Mouse (Mus musculus) neural tube, embryonic 14.5 days (tissue): ENCODE data around the gene Dap3. TPM values are rescaled to one million over a fixed set of nuclear protein-coding genes. Genes with fewer than 3 reads are reported as not detected.
"Not testable (repeated sequence)": the region's sequence is repeated elsewhere in the genome, so short reads cannot be mapped to it uniquely, and the experiment has no call there.

Source experiments
- ATAC-seq: fragments of 200-750 bp; cut with Nextera tagmentation; 2 replicates; pipeline ENCODE4 v1.8.0; 2017; ENCODE audit warnings: low read depth, mild to moderate bottlenecking, moderate TSS enrichment, moderate library complexity
- H3K27ac ChIP-seq: fragments of 300-500 bp; sonication (generic); 2 replicates; pipeline ENCODE4 v1.5.1; 2014; ENCODE audit warnings: low read depth, mild to moderate bottlenecking, control low read depth, low read length, moderate library complexity, mixed read lengths
- H3K27me3 ChIP-seq: fragments of 300-500 bp; sonication (generic); 2 replicates; pipeline ENCODE4 v1.6.1; 2014; ENCODE audit warnings: low read length; ENCODE audit not compliant: control insufficient read depth, insufficient read depth
- H3K36me3 ChIP-seq: fragments of 300-500 bp; sonication (generic); 2 replicates; pipeline ENCODE4 v1.6.1; 2014; ENCODE audit warnings: low read length, mixed read lengths; ENCODE audit not compliant: control insufficient read depth, insufficient read depth
- H3K4me1 ChIP-seq: fragments of 300-500 bp; sonication (generic); 2 replicates; pipeline ENCODE4 v1.6.1; 2014; ENCODE audit warnings: low read length; ENCODE audit not compliant: control insufficient read depth, insufficient read depth
- H3K4me2 ChIP-seq: fragments of 300-500 bp; sonication (generic); 2 replicates; pipeline ENCODE4 v1.6.1; 2014; ENCODE audit warnings: mild to moderate bottlenecking, low read depth, low read length, control low read depth
- H3K4me3 ChIP-seq: fragments of 300-500 bp; sonication (generic); 2 replicates; pipeline ENCODE4 v1.5.1; 2014; ENCODE audit warnings: low read depth, low read length, control low read depth, mixed read lengths
- H3K9ac ChIP-seq: fragments of 300-500 bp; sonication (generic); replicated peaks from 2 replicates; pipeline ENCODE4 v1.6.1; 2014; ENCODE audit warnings: low read depth, mild to moderate bottlenecking, control low read depth, low read length, mixed read lengths
- H3K9me3 ChIP-seq: fragments of 300-500 bp; sonication (generic); 2 replicates; pipeline ENCODE4 v1.6.1; 2016; ENCODE audit warnings: low read length; ENCODE audit not compliant: control insufficient read depth
- WGBS: fragments of 180-500 bp; shearing (Covaris S2); extraction: QIAGEN DNeasy Blood & Tissue Kit; methylation state at CpG from one replicate; pipeline ENCODE4 v1.1.7; 2014; 5-methylcytosine and 5-hydroxymethylcytosine counted together
- polyA plus RNA-seq: library from polyadenylated mRNA; unstranded; fragments of >200 nt; fragmentation: Nextera tagmentation; extraction: Ambion mirVana; gene quantifications from 2 replicates; pipeline ENCODE4 v1.2.1, GENCODE M21; 2014

Gene Dap3
- polyA plus RNA-seq = 142 and 149 TPM in 2 replicates

- no peaks in the 10 kb centered on the region for H3K36me3 ChIP-seq
- peak within 1 kb of the TSS; percentile 90 for H3K4me2 ChIP-seq
- peak; percentile 87 for ATAC-seq
- peaks cover 31% of the 10 kb centered on the region for H3K4me1 ChIP-seq
- under 1% methylated on average over 36 of the region's 64 CpGs for WGBS
- H3K9ac ChIP-seq = peak within 1 kb of the TSS; percentile 93
- peak within 1 kb of the TSS; percentile 92 for H3K4me3 ChIP-seq
- peak within 1 kb of the TSS; percentile 99 for H3K27ac ChIP-seq
- H3K9me3 ChIP-seq = no peaks in the 10 kb centered on the region
- H3K27me3 ChIP-seq = no peaks in the 10 kb centered on the region
Observed at GRCm38 (mm10) chr3:88950576-88951326, at the start of gene Dap3, which contains the start of gene Ash1l. Dap3 (minus strand) TSS chr3:88951181. Ash1l (plus strand) TSS chr3:88950622.

DNA sequence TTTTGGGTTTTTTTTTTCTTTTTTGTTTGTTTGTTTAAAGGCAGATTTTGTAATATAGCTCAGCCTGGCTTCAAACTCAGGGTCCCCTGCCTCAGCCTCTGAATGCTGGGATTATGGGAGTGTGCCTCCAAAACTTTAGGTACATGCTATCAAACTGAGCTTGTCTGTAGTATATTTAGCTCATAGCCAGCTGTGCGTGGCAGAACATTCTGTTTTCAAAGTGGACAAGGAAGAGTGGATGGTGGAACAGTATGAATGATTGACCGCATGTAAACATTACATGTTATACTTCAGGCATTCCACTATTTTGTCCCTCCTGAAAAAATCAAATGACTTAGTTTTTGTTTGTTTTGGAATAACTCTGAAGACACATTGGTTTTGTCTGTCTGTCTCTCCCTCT lies 41.8 kb upstream of the Dap3 start:
- no peak overlapping the region for H3K4me3 ChIP-seq
- H3K9ac ChIP-seq = no peak overlapping the region
- no peaks in the 10 kb centered on the region for H3K27me3 ChIP-seq
- no peaks in the 10 kb centered on the region for H3K9me3 ChIP-seq
- no peak overlapping the region for H3K4me2 ChIP-seq
- no peaks in the 10 kb centered on the region for H3K36me3 ChIP-seq
- WGBS = 87% methylated on average over 2 of the region's 2 CpGs
- ATAC-seq = no peak
- no peaks in the 10 kb centered on the region for H3K4me1 ChIP-seq
- no peak overlapping the region for H3K27ac ChIP-seq

DNA sequence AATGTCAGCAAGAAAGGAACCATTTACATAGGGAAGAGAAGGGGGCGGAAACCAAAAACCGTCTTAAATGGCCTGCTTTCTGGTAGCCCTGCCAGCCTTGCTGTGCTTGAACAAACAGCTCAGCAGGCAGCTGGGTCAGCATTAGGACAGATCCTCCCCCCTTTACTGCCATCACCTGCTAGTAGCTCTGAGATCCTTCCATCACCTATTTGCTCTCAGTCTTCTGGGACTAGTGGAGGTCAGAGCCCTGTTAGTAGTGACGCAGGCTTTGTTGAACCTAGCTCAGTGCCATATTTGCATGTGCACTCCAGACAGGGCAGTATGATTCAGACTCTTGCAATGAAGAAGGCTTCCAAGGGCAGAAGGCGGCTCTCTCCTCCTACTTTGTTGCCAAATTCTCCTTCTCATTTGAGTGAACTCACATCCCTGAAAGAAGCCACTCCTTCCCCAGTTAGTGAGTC lies 33.0 kb upstream of the Dap3 start:
- H3K36me3 ChIP-seq = peaks cover 14% of the 10 kb centered on the region
- ATAC-seq = peak; percentile 70; the same call in 1 of the 2 replicates
- H3K9ac ChIP-seq = no peak overlapping the region
- no peak overlapping the region for H3K27ac ChIP-seq
- H3K27me3 ChIP-seq = no peaks in the 10 kb centered on the region
- H3K4me2 ChIP-seq = no peak overlapping the region
- 0 out of 2 replicates have a peak, but pooled peaks cover 3% of the 10 kb centered on the region for H3K4me1 ChIP-seq
- WGBS = 9% methylated on average over 4 of the region's 4 CpGs
- H3K9me3 ChIP-seq = no peaks in the 10 kb centered on the region
- no peak overlapping the region for H3K4me3 ChIP-seq

DNA sequence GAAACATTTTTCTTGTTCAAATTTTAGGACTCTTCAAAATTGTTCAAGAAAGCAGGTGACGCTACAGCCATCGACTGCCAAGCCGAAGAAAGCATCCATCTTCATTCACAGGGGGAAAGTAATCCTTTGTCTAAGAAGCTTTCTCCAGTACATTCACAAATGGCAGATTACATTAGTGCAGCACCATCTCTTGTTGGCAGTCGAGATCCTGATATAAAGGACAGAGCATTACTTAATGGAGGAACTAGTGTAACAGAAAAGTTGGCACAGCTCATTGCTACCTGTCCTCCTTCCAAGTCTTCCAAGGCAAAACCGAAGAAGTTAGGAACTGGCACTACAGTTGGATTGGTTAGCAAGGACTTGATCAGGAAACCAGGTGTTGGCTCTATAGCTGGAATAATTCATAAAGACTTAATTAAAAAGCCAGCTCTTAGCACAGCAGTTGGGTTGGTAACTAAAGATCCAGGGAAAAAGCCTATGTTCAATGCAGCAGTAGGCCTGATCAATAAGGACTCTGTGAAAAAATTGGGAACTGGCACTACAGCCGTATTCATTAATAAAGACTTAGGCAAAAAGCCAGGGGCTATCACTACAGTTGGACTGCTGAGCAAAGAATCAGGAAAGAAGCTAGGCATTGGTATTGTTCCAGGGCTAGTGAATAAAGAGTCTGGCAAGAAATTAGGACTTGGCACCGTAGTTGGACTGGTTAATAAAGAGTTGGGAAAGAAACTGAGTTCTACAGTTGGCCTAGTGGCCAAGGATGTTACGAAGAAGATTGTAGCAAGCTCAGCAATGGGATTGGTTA lies 30.4 kb upstream of the Dap3 start:
- peaks cover 14% of the 10 kb centered on the region for H3K36me3 ChIP-seq
- no peaks in the 10 kb centered on the region for H3K27me3 ChIP-seq
- H3K4me1 ChIP-seq = 0 out of 2 replicates have a peak, but pooled peaks cover 3% of the 10 kb centered on the region
- H3K4me3 ChIP-seq = no peak overlapping the region
- WGBS = 80% methylated on average over 8 of the region's 8 CpGs
- no peak overlapping the region for H3K9ac ChIP-seq
- no peak for ATAC-seq
- no peaks in the 10 kb centered on the region for H3K9me3 ChIP-seq
- no peak overlapping the region for H3K4me2 ChIP-seq
- no peak overlapping the region for H3K27ac ChIP-seq

DNA sequence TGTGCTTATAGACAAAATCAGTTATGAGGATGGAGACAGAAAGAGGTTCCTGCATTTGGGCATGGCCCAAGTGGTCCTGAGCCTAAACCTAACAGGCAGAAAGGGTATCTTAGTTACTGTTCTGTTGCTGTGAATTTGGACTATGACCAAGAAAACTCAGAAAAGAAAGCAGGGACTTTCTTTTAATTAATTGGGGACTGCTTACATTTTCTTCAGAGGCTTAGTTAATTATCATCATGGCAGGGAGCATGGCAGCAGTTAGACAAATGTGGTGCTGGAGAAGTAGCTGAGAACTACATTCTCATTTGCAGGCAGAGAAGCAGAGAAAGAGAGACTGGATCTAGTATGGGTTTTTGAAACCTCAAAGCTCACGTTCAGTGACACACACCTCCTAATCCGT lies 24.0 kb upstream of the Dap3 start:
- no peak overlapping the region for H3K4me2 ChIP-seq
- no peak overlapping the region for H3K4me3 ChIP-seq
- H3K4me1 ChIP-seq = no peaks in the 10 kb centered on the region
- no peak for ATAC-seq
- no peak overlapping the region for H3K27ac ChIP-seq
- no peak overlapping the region for H3K9ac ChIP-seq
- 79% methylated on average over 2 of the region's 2 CpGs for WGBS
- H3K9me3 ChIP-seq = no peaks in the 10 kb centered on the region
- H3K36me3 ChIP-seq = no peaks in the 10 kb centered on the region
- no peaks in the 10 kb centered on the region for H3K27me3 ChIP-seq

GRCm38 (mm10) chr3:88963211-88963610 lies 12.2 kb upstream of the Dap3 start:
- not testable (repeated sequence) for H3K9ac ChIP-seq, H3K36me3 ChIP-seq, H3K27me3 ChIP-seq, H3K4me3 ChIP-seq, H3K4me2 ChIP-seq, H3K27ac ChIP-seq, H3K4me1 ChIP-seq, ATAC-seq, H3K9me3 ChIP-seq

- Histone ChIP-seq H3K9ac (no peak overlapping the region), H3K4me3 (no peak overlapping the region), H3K4me2 (no peak overlapping the region), H3K4me1 (peaks cover 22% of the 10 kb centered on the region), H3K9me3 (no peaks in the 10 kb centered on the region), H3K27ac (no peak overlapping the region), H3K36me3 (no peaks in the 10 kb centered on the region), H3K27me3 (no peaks in the 10 kb centered on the region)
- no peak for ATAC-seq
Observed at GRCm38 (mm10) chr3:88953736-88954135, 2.8 kb upstream of the Dap3 start.

DNA sequence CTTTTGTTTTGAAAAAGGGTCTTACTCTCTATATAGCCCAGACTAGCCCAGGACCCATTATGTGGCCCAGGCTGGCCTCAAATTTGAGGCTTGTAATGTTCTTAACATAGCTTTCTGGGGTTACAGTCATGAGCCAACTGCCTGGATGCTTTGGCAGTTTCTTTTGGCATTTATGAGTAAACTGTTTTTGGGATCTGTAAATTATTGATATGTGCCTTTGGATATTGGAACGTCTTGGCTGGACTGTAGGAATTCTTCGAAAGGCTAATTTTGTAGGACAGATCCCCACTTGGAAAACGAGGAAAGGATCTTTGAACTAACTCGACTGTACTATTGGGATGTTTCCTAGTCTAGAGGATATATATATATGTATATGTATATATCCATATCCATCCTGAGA lies 2.3 kb upstream of the Dap3 start:
- Histone ChIP-seq H3K27me3 (no peaks in the 10 kb centered on the region), H3K4me1 (peaks cover 27% of the 10 kb centered on the region), H3K9me3 (no peaks in the 10 kb centered on the region), H3K4me2 (no peak overlapping the region), H3K36me3 (no peaks in the 10 kb centered on the region), H3K9ac (no peak overlapping the region), H3K27ac (no peak overlapping the region), H3K4me3 (no peak overlapping the region)
- 87% methylated on average over 4 of the region's 4 CpGs for WGBS
- ATAC-seq = no peak

DNA sequence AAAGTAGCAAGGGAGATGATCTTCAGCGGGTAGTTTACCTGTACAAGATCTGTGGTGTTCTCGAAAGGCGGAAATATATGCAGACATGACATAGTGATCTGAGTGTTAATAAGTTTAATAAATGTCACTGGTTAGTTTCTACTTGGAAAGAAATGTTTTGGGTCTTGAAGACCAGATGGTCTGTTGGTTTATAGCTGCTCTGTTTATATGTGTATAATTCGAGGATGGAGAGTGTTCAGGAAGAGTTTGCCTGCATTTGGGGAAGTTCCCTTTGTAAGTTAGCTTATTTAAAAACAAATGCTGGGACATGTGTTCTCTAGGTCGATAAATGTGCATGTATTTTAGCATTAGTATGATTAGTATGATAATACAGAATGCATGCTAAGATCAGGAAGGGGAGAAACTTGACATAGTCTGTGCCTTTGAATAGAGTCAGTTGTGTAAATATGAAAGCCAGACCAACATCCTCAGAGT lies 383 bp upstream of the Dap3 start:
- Histone ChIP-seq H3K9me3 (no peaks in the 10 kb centered on the region), H3K27me3 (no peaks in the 10 kb centered on the region), H3K4me2 (peak overlapping the region; percentile 90), H3K36me3 (no peaks in the 10 kb centered on the region), H3K4me1 (peaks cover 31% of the 10 kb centered on the region), H3K27ac (peak overlapping the region; percentile 99), H3K4me3 (peak overlapping the region; percentile 92), H3K9ac (peak overlapping the region; percentile 93)
- WGBS = 2% methylated on average over 5 of the region's 5 CpGs
- ATAC-seq = no peak
